Mouse (Mus musculus) CD8-positive naive resting alpha-beta T cell, adult 2 months (primary cell): ENCODE data around the gene Hpd.

Experiments used
- DNase-seq, 2 experiments: peaks; one replicate each; pipeline ENCODE4 v3.0.0; 2022; ENCODE audit warnings: low read depth in 2 of 2, low spot score in 2 of 2

The Hpd gene

GRCm38 (mm10) chr5:123148073-123148722 is 34.3 kb downstream of the Hpd start:
- no peak for DNase-seq

- no peak for DNase-seq
These were observed 35.0 kb downstream of the Hpd start for GRCm38 (mm10) chr5:123147569-123147968.

GRCm38 (mm10) chr5:123146357-123146756 is 36.2 kb downstream of the Hpd start:
- no peak for DNase-seq

- no peak for DNase-seq
These were observed 37.6 kb downstream of the Hpd start for GRCm38 (mm10) chr5:123144746-123145590.

- DNase-seq: no peak
These were observed 38.4 kb downstream of the Hpd start for GRCm38 (mm10) chr5:123143971-123144745.

GRCm38 (mm10) chr5:123143251-123143970 is 39.1 kb downstream of the Hpd start:
- DNase-seq: no peak

- DNase-seq: no peak
These were observed 40.1 kb downstream of the Hpd start, which contains the start of gene Setd1b for GRCm38 (mm10) chr5:123142161-123143157. Gene Setd1b, plus strand, starts transcription at chr5:123142193.

GRCm38 (mm10) chr5:123141555-123142160 is 40.9 kb downstream of the Hpd start:
- DNase-seq: no peak

GRCm38 (mm10) chr5:123140694-123141554 is 41.6 kb downstream of the Hpd start:
- DNase-seq: peak; percentile 61 to 72

- peak in 1 of 2 experiments; percentile 53 for DNase-seq
These were observed 42.6 kb downstream of the Hpd start for GRCm38 (mm10) chr5:123139722-123140627.

GRCm38 (mm10) chr5:123138953-123139721 is 43.4 kb downstream of the Hpd start:
- peak; percentile 57 to 63 for DNase-seq

GRCm38 (mm10) chr5:123138230-123138911 is 44.2 kb downstream of the Hpd start:
- DNase-seq: no peak

- DNase-seq: no peak
These were observed 44.7 kb downstream of the Hpd start for GRCm38 (mm10) chr5:123137910-123138229.

GRCm38 (mm10) chr5:123137044-123137909 is 45.2 kb downstream of the Hpd start:
- DNase-seq: peak in 1 of 2 experiments; percentile 40
